Comparison of ENCODE assay signal across 8 mouse cellular contexts in genomic region chr7:120977063-120977462, GRCm38 (mm10). TPM values are rescaled to one million over a fixed set of nuclear protein-coding genes. Genes with fewer than 3 reads are reported as not detected.
A peak's percentile ranks its signal among the peaks of the same experiment; 100 is the strongest.
DNase-seq lines count a peak whose midpoint lies in the region; ATAC-seq lines count a peak whose summit lies in the region.
"Had no signal": no experiment of that assay in that cellular context is flagged by ENCODE, and none has a peak within 500 bp of the region (broad histone marks: within the 10 kb centered on the region; RNA-seq: fewer than 3 reads in every experiment).

No protein-coding gene starts in this region.

- H3K27ac ChIP-seq in midbrain, embryonic 14.5 days (replicated peaks; ENCODE audit: low read depth, low read length): no peak overlapping the region
- H3K27ac ChIP-seq in midbrain, embryonic 16.5 days (ENCODE audit: low read length): no peak overlapping the region
- peak overlapping the region; percentile 68 for H3K27ac ChIP-seq in heart, embryonic 12.5 days (ENCODE audit: poor library complexity, severe bottlenecking)
- 0 out of 2 replicates have a peak overlapping the region, but pooled peaks have one; percentile 37 for H3K27ac ChIP-seq in stomach, embryonic 15.5 days

- no peaks in the 10 kb centered on the region for H3K9me3 ChIP-seq in midbrain, embryonic 14.5 days (ENCODE audit: control insufficient read depth, low read length)
- no peaks in the 10 kb centered on the region for H3K9me3 ChIP-seq in midbrain, embryonic 16.5 days (replicated peaks; ENCODE audit: control insufficient read depth, low read length, poor library complexity, severe bottlenecking)
- H3K9me3 ChIP-seq in heart, embryonic 12.5 days (replicated peaks): no peaks in the 10 kb centered on the region
- H3K9me3 ChIP-seq in stomach, embryonic 15.5 days: no peaks in the 10 kb centered on the region

- WGBS in midbrain, embryonic 14.5 days: 37% methylated on average over 7 of the region's 7 CpGs
- 36% methylated on average over 7 of the region's 7 CpGs for WGBS in midbrain, embryonic 16.5 days
- WGBS in heart, embryonic 12.5 days: 58% methylated on average over 7 of the region's 7 CpGs
- 32% methylated on average over 7 of the region's 7 CpGs for WGBS in stomach, embryonic 15.5 days

- no peak for ATAC-seq in midbrain, embryonic 14.5 days (ENCODE audit: low FRiP score, low TSS enrichment)
- no peak for ATAC-seq in midbrain, embryonic 16.5 days
- no peak for ATAC-seq in heart, embryonic 12.5 days (ENCODE audit: insufficient number of reproducible peaks, low FRiP score)
- ATAC-seq in stomach, embryonic 15.5 days (ENCODE audit: insufficient read depth, low FRiP score, low read depth): no peak

- peaks cover 18% of the 10 kb centered on the region for H3K4me1 ChIP-seq in midbrain, embryonic 14.5 days (ENCODE audit: control insufficient read depth, insufficient read depth, low read length)
- peaks cover 27% of the 10 kb centered on the region for H3K4me1 ChIP-seq in midbrain, embryonic 16.5 days (ENCODE audit: control insufficient read depth, insufficient read depth, low read length)
- H3K4me1 ChIP-seq in heart, embryonic 12.5 days (replicated peaks): peaks cover 36% of the 10 kb centered on the region
- H3K4me1 ChIP-seq in stomach, embryonic 15.5 days: peaks cover 2% of the 10 kb centered on the region; the same call in 1 of the 2 replicates

- DNase-seq in midbrain, embryonic 14.5 days: peak; percentile 46
- DNase-seq in kidney, postnatal 10 days: peak; percentile 72
- no peak for DNase-seq in layer of hippocampus, postnatal 10 days (ENCODE audit: low spot score in 2 of 2)
- DNase-seq in layer of hippocampus, adult 18-20 months (ENCODE audit: low spot score in 2 of 2): no peak

- no peak overlapping the region for H3K4me2 ChIP-seq in midbrain, embryonic 14.5 days (ENCODE audit: low read length)
- no peak overlapping the region for H3K4me2 ChIP-seq in midbrain, embryonic 16.5 days (ENCODE audit: low read length)
- H3K4me2 ChIP-seq in heart, embryonic 12.5 days: peak overlapping the region; percentile 20; the same call in 1 of the 2 replicates
- no peak overlapping the region for H3K4me2 ChIP-seq in stomach, embryonic 15.5 days

- no peak overlapping the region for H3K4me3 ChIP-seq in midbrain, embryonic 14.5 days (replicated peaks; ENCODE audit: low read depth, low read length)
- H3K4me3 ChIP-seq in midbrain, embryonic 16.5 days (ENCODE audit: low read depth, low read length): no peak overlapping the region
- H3K4me3 ChIP-seq in heart, embryonic 12.5 days: no peak overlapping the region
- no peak overlapping the region for H3K4me3 ChIP-seq in stomach, embryonic 15.5 days (replicated peaks)

- no peak overlapping the region for H3K9ac ChIP-seq in midbrain, embryonic 14.5 days (replicated peaks; ENCODE audit: low read length)
- no peak overlapping the region for H3K9ac ChIP-seq in midbrain, embryonic 16.5 days (ENCODE audit: low read depth, low read length)
- no peak overlapping the region for H3K9ac ChIP-seq in heart, embryonic 12.5 days
- H3K9ac ChIP-seq in stomach, embryonic 15.5 days: no peak overlapping the region

- no peaks in the 10 kb centered on the region for H3K27me3 ChIP-seq in midbrain, embryonic 14.5 days (ENCODE audit: control insufficient read depth, insufficient read depth, low read length)
- H3K27me3 ChIP-seq in midbrain, embryonic 16.5 days (ENCODE audit: control insufficient read depth, insufficient read depth, low read depth, low read length): no peaks in the 10 kb centered on the region
- H3K27me3 ChIP-seq in heart, embryonic 12.5 days (replicated peaks): no peaks in the 10 kb centered on the region
- H3K27me3 ChIP-seq in stomach, embryonic 15.5 days (replicated peaks): no peaks in the 10 kb centered on the region

- no peaks in the 10 kb centered on the region for H3K36me3 ChIP-seq in midbrain, embryonic 14.5 days (ENCODE audit: control insufficient read depth, insufficient read depth, low read length)
- H3K36me3 ChIP-seq in midbrain, embryonic 16.5 days (ENCODE audit: control insufficient read depth, insufficient read depth, low read length): no peaks in the 10 kb centered on the region
- no peaks in the 10 kb centered on the region for H3K36me3 ChIP-seq in heart, embryonic 12.5 days
- H3K36me3 ChIP-seq in stomach, embryonic 15.5 days: no peaks in the 10 kb centered on the region

RNA-seq across cellular contexts. Expression of gene Cdr2, which starts 5.0 kb away (rescaled TPM):
- polyA plus RNA-seq in midbrain, embryonic 14.5 days (2014; fragmentation: Nextera tagmentation; extraction: Ambion mirVana): 16.3 and 17.8 TPM in 2 replicates
- 12.6 and 14.6 TPM in 2 replicates for polyA plus RNA-seq in midbrain, embryonic 16.5 days (2015; fragmentation: Nextera tagmentation; extraction: Ambion mirVana)
- polyA plus RNA-seq in heart, embryonic 12.5 days (2016; fragmentation: Nextera tagmentation; extraction: Ambion mirVana): 16.1 and 17.8 TPM in 2 replicates
- 11.8 and 14.0 TPM in 2 replicates for polyA plus RNA-seq in stomach, embryonic 15.5 days (2015; fragmentation: Nextera tagmentation; extraction: Ambion mirVana)
- total RNA-seq in layer of hippocampus, postnatal 10 days (2021): 1 to 10 TPM; 3.1 to 3.9 TPM
- total RNA-seq in layer of hippocampus, adult 18-20 months (2021): 1 to 10 TPM; 4.4 to 4.8 TPM

RNA-seq across cellular contexts. Expression of gene Mfsd13b, which starts 5.2 kb away (rescaled TPM):
- 0.28 TPM in 1 of 2 replicates, not detected in the other for polyA plus RNA-seq in midbrain, embryonic 14.5 days (2014; fragmentation: Nextera tagmentation; extraction: Ambion mirVana)
- 0.11 and 0.63 TPM in 2 replicates for polyA plus RNA-seq in midbrain, embryonic 16.5 days (2015; fragmentation: Nextera tagmentation; extraction: Ambion mirVana)
- polyA plus RNA-seq in heart, embryonic 12.5 days (2016; fragmentation: Nextera tagmentation; extraction: Ambion mirVana): 0.43 and 0.45 TPM in 2 replicates
- polyA plus RNA-seq in stomach, embryonic 15.5 days (2015; fragmentation: Nextera tagmentation; extraction: Ambion mirVana): 0.39 and 0.50 TPM in 2 replicates
- total RNA-seq in layer of hippocampus, postnatal 10 days (2021): under 1 TPM; 0.27 to 0.40 TPM
- 1 to 10 TPM; 1.5 to 2.7 TPM for total RNA-seq in layer of hippocampus, adult 18-20 months (2021)
- total RNA-seq: adrenal gland, postnatal 36 days had no signal

RNA-seq across cellular contexts. Expression of gene Mettl9, which starts 57.2 kb away (rescaled TPM):
- 209 and 227 TPM in 2 replicates for polyA plus RNA-seq in midbrain, embryonic 14.5 days (2014; fragmentation: Nextera tagmentation; extraction: Ambion mirVana)
- polyA plus RNA-seq in midbrain, embryonic 16.5 days (2015; fragmentation: Nextera tagmentation; extraction: Ambion mirVana): 169 and 184 TPM in 2 replicates
- 116 TPM in 2 replicates for polyA plus RNA-seq in heart, embryonic 12.5 days (2016; fragmentation: Nextera tagmentation; extraction: Ambion mirVana)
- polyA plus RNA-seq in stomach, embryonic 15.5 days (2015; fragmentation: Nextera tagmentation; extraction: Ambion mirVana): 139 and 149 TPM in 2 replicates
- 10 to 100 TPM; 77.6 to 81.2 TPM for total RNA-seq in layer of hippocampus, postnatal 10 days (2021)
- 10 to 100 TPM; 75.6 to 82.8 TPM for total RNA-seq in layer of hippocampus, adult 18-20 months (2021)

RNA-seq across cellular contexts. Expression of gene Polr3e, which starts 59.5 kb away (rescaled TPM):
- 20.6 and 21.6 TPM in 2 replicates for polyA plus RNA-seq in midbrain, embryonic 14.5 days (2014; fragmentation: Nextera tagmentation; extraction: Ambion mirVana)
- polyA plus RNA-seq in midbrain, embryonic 16.5 days (2015; fragmentation: Nextera tagmentation; extraction: Ambion mirVana): 27.0 and 27.7 TPM in 2 replicates
- 24.4 and 25.9 TPM in 2 replicates for polyA plus RNA-seq in heart, embryonic 12.5 days (2016; fragmentation: Nextera tagmentation; extraction: Ambion mirVana)
- polyA plus RNA-seq in stomach, embryonic 15.5 days (2015; fragmentation: Nextera tagmentation; extraction: Ambion mirVana): 34.4 and 36.4 TPM in 2 replicates
- 10 to 100 TPM; 31.3 to 32.0 TPM for total RNA-seq in layer of hippocampus, postnatal 10 days (2021)
- 10 to 100 TPM; 24.3 to 28.0 TPM for total RNA-seq in layer of hippocampus, adult 18-20 months (2021)

Comparison
In these comparisons a context has a peak if more than half of its experiments do, and no peak if none do; other contexts are left out.
1. DNase-seq: peak in midbrain, embryonic 14.5 days (single experiment) and kidney, postnatal 10 days (single experiment); none in layer of hippocampus, postnatal 10 days (0 of 2) and layer of hippocampus, adult 18-20 months (0 of 2).
2. H3K27ac ChIP-seq: peak in heart, embryonic 12.5 days (single experiment) and stomach, embryonic 15.5 days (single experiment); none in midbrain, embryonic 14.5 days (single experiment) and midbrain, embryonic 16.5 days (single experiment).